Mouse (Mus musculus) ovary, postnatal 14 days (tissue): ENCODE results near the gene Nfkb2.

Experiments used
- DNase-seq: peaks from one replicate; pipeline ENCODE4 v3.0.0; 2022; ENCODE audit warnings: low spot score

The Nfkb2 gene

DNA sequence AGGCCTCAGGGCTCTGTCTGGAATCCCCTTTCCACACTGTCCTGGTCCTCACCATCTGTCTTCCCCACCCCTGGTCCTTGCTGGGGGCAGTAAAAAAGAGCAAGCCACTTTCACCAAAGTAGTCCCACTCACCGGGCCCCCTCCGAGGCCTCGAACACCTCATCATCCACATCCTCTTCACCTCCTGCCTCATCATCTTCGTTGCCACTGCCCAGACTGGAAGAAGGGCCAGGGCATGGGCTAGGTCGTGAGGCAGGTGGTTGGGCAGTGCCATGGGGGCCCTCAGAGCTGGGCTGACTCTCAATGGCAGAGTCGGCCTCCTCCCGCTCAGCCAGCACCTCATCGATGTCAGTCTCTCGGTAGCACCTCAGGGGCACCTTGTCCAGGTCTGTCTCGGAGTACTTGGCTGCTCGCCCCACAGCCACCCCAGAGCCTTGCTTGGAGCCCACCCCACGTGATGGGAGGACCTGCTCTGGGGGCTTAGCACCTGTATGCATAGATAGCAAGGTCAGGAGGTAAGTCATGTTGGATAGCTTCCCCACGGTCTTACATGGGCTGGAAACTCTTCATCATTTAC lies 19.0 kb downstream of the Nfkb2 start:
- no peak for DNase-seq

DNA sequence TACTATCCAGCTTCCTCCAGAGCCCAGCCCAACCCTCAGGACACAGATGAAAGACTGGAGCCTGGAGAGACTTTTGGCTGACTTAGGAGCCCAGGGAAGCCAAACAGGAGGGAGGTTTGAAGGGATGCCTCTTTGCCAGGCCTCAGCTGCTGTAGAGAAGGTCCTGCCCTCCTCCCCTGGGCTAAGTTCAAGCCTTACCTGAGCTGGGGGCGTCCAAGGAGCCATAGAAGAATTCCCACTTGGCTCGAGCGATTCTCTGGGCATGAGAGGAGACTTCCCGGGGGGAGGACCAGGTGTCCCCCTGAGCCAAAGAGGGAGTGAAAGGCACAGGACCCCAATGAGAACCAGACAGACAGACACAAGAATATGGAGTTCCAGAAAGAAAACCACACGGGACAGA lies 19.6 kb downstream of the Nfkb2 start:
- DNase-seq: no peak

DNA sequence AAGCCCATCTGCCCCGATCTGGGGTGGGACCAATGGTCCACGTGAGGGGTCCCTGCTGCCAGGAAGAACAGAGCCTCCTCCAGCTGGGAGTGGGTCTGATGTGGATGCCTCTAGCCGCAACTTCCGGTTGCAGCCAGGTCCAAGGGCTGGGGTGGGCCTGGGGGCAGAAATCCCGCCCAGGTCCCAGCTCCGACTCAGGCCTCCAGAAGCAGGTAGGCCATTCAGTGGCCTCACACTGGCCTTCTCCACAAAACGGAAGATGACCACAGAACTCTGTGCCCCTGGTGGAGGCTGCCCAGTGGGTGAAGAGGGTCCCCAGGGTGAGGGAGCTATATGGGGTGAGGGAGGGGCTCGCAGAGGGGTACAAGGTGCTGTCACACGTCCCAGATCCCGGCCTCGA lies 20.2 kb downstream of the Nfkb2 start:
- no peak for DNase-seq

DNA sequence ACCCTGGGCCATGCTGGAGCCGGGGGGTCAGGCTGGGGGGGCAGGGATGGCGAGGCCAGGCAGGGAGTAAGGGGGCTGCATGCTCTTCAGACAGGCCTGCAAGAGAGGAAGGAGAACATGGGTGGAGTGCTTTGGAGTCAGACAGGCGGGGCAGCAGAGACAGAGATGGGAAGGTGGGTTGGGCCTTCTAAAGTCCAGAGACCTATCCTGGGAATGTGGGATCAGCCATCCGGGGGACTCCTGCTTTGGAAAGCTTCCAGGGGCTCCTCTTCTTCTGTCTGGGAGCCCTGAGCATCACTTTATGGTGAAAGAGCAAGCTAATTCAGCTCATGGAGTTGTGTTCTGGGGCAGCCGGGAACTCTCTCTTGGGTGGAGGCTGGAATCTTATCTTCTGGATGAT lies 20.8 kb downstream of the Nfkb2 start:
- no peak for DNase-seq

- no peak for DNase-seq
Observed at GRCm38 (mm10) chr19:46326019-46326755, 22.1 kb downstream of the Nfkb2 start.

- DNase-seq: no peak
Observed at GRCm38 (mm10) chr19:46326756-46327305, 22.7 kb downstream of the Nfkb2 start, which contains the start of gene Psd. TSS of gene Psd (minus strand) at chr19:46327156.

GRCm38 (mm10) chr19:46327531-46328064 lies 23.5 kb downstream of the Nfkb2 start:
- no peak for DNase-seq

- DNase-seq: peak; percentile 92
Observed at GRCm38 (mm10) chr19:46328081-46329030, 24.2 kb downstream of the Nfkb2 start, which contains the start of gene Fbxl15. TSS of gene Fbxl15 (plus strand) at chr19:46328184.

DNA sequence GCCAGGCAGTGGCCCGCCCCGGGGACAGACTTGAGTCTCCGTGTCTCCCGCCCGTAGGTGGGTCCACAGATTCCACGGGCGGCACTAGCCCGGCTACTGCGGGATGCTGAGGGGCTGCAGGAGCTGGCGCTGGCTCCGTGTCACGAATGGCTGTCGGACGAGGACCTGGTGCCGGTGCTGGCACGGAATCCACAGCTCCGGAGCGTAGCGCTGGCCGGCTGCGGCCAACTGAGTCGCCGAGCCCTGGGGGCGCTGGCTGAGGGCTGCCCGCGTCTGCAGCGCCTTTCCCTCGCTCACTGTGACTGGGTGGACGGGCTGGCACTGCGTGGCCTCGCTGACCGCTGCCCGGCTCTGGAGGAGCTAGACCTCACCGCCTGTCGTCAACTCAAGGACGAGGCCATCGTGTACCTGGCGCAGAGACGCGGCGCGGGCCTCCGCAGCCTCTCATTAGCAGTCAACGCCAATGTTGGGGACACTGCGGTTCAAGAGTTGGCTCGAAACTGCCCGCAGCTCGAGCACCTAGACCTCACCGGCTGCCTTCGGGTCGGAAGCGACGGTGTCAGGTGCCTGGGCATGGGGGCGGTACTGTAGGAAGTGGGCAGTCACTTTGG lies 25.0 kb downstream of the Nfkb2 start:
- no peak for DNase-seq

DNA sequence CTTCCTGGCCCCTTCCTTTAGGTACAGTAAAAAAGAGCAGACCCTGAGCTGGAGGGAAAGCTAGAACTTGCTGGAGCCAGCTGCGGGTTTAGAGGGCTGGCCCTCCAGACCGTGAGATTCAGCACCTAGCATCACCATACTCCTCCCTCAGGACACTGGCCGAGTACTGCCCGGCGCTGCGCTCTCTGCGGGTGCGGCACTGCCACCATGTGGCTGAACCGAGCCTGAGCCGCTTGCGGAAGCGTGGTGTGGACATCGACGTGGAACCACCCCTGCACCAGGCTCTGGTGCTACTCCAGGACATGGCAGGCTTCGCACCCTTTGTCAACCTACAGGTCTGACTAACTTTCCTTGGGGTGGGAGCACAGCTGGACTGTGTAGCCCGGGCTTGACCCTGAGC lies 25.8 kb downstream of the Nfkb2 start:
- DNase-seq: peak; percentile 76

- no peak for DNase-seq
Observed at GRCm38 (mm10) chr19:46330696-46331095, 26.6 kb downstream of the Nfkb2 start.

GRCm38 (mm10) chr19:46331326-46331725 lies 27.2 kb downstream of the Nfkb2 start:
- no peak for DNase-seq

GRCm38 (mm10) chr19:46331936-46332335 lies 27.8 kb downstream of the Nfkb2 start:
- no peak for DNase-seq

- no peak for DNase-seq
Observed at GRCm38 (mm10) chr19:46332721-46333339, 28.7 kb downstream of the Nfkb2 start.

- no peak for DNase-seq
Observed at GRCm38 (mm10) chr19:46333906-46334305, 29.8 kb downstream of the Nfkb2 start.

GRCm38 (mm10) chr19:46337719-46338330 lies 33.7 kb downstream of the Nfkb2 start:
- no peak for DNase-seq

DNA sequence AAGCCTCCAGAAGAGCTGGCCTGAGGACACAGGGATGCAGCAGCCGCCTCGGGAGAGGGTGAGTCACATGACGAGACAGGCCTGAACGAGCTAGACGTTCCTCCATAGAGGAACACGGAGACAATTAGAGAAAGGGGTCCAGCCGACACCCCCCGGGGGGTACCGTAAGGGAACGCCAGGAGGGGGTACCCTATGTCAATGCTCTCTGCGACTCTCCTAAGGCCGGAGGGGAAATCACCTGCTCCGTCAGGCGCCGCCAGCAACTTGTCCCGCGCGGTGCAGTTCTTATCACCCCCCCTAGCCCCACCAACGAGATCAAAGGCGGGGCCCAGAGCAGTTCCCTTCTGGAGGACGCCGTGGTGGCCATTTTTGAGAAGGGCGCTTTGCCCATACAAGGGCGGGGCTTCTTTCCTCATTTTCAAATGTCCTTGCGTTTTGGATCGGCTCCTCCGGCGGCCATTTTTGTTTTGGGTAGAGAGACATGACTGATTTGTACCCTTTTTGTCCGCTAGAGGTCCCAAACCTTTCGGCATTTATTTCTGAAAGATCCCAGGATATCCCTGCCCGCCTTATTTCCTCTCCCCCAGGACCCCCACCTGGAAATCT lies 34.3 kb downstream of the Nfkb2 start, which contains the start of gene Cuedc2:
Gene Cuedc2, minus strand, starts transcription at position 372 of the 606 bp plus-strand sequence.
- DNase-seq: peak; percentile 98

GRCm38 (mm10) chr19:46338942-46339286 lies 34.8 kb downstream of the Nfkb2 start:
- no peak for DNase-seq

GRCm38 (mm10) chr19:46339287-46339971 lies 35.3 kb downstream of the Nfkb2 start:
- DNase-seq: peak; percentile 58
